Mouse (Mus musculus): ENCODE measurements around the gene Hes3. TPM values are rescaled to one million over a fixed set of nuclear protein-coding genes. Genes with fewer than 3 reads are reported as not detected.
A peak's percentile ranks its signal among the peaks of the same experiment; 100 is the strongest.

Hes3 gene
- polyA plus RNA-seq, 1 experiment, result not detected

DNA sequence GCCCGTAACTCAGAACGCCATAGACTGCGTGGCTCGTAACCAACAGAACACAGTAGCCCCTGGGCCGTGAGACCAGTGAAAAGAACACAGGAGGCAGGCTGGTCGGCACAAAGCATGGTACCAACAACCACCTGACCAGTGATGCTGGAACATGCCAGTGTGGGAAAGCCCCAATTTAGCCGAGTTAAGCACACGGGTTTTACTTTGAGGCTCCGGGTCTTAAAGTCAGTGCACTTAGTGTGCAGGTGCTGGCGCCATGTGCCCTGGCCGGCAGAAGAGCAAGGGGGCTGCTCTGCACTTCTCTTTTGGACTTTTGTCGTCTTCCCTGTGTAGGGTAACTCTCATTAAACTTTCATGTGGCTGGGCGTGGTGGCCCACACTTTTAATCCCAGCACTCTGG is 21.5 kb downstream of the Hes3 start:
- Histone ChIP-seq H3K9ac (ENCODE audit: low read depth, poor library complexity, severe bottlenecking) (no peak overlapping the region), H3K27me3 (ENCODE audit: control insufficient read depth, insufficient read depth, low read length, poor library complexity, severe bottlenecking) (no peaks in the 10 kb centered on the region), H3K9me3 (replicated peaks; ENCODE audit: control insufficient read depth, insufficient read depth, low read length, poor library complexity, severe bottlenecking) (no peaks in the 10 kb centered on the region), H3K36me3 (ENCODE audit: control insufficient read depth, insufficient read depth, low read length, poor library complexity, severe bottlenecking) (no peaks in the 10 kb centered on the region), H3K27ac (ENCODE audit: insufficient read depth, low read length) (no peak overlapping the region), H3K4me1 (ENCODE audit: control insufficient read depth, insufficient read depth, low read length) (peaks cover under 1% of the 10 kb centered on the region), H3K4me3 (ENCODE audit: low read depth, low read length) (no peak overlapping the region)
- no peak for TF ChIP-seq POLR2A (IDR thresholded peaks at IDR 0.05; ENCODE audit: insufficient read depth, low read length)
- TF ChIP-seq CTCF (IDR thresholded peaks at IDR 0.05; ENCODE audit: low read depth, low read length), result no peak
- no peak for TF ChIP-seq EP300 (IDR thresholded peaks at IDR 0.05; ENCODE audit: insufficient read depth, low read depth, low read length)

DNA sequence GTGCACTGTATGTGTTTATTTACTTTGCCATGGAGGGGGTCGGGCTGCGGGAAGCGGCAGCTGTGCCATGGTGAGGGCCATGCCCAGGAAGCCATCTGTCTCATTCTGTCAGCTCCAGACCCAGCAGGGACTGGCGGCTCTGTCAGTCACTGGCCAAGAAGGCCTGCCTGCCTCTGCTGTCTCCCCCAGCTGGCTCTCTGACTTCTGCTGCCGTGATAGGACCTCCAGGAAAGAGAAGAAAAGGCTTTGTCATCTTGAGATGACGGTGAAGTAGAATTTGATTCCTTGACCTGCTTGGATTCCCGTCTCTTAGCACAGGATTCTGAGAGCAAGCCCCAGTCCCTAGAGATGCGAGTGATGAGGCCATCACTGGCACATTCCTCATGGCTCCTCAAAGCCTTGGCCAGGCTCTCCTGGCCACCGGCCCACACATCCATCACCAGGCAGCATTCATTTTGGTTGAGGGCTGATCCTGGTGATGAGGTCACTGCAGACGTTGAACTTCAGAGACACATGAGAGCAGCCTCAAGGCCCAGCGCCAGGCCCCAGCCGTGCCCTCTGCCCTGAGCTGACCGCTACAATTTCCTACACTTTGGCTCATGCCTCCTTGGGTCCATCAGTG is 23.6 kb downstream of the Hes3 start:
- Histone ChIP-seq H3K27me3 (ENCODE audit: control insufficient read depth, insufficient read depth, low read length, poor library complexity, severe bottlenecking) (no peaks in the 10 kb centered on the region), H3K9me3 (replicated peaks; ENCODE audit: control insufficient read depth, insufficient read depth, low read length, poor library complexity, severe bottlenecking) (no peaks in the 10 kb centered on the region), H3K36me3 (ENCODE audit: control insufficient read depth, insufficient read depth, low read length, poor library complexity, severe bottlenecking) (no peaks in the 10 kb centered on the region), H3K9ac (ENCODE audit: low read depth, poor library complexity, severe bottlenecking) (no peak overlapping the region), H3K27ac (ENCODE audit: insufficient read depth, low read length) (no peak overlapping the region), H3K4me3 (ENCODE audit: low read depth, low read length) (no peak overlapping the region), H3K4me1 (ENCODE audit: control insufficient read depth, insufficient read depth, low read length) (peaks cover 5% of the 10 kb centered on the region)
- TF ChIP-seq CTCF (IDR thresholded peaks at IDR 0.05; ENCODE audit: low read depth, low read length), result no peak
- TF ChIP-seq EP300 (IDR thresholded peaks at IDR 0.05; ENCODE audit: insufficient read depth, low read depth, low read length), result no peak
- no peak for TF ChIP-seq POLR2A (IDR thresholded peaks at IDR 0.05; ENCODE audit: insufficient read depth, low read length)

DNA sequence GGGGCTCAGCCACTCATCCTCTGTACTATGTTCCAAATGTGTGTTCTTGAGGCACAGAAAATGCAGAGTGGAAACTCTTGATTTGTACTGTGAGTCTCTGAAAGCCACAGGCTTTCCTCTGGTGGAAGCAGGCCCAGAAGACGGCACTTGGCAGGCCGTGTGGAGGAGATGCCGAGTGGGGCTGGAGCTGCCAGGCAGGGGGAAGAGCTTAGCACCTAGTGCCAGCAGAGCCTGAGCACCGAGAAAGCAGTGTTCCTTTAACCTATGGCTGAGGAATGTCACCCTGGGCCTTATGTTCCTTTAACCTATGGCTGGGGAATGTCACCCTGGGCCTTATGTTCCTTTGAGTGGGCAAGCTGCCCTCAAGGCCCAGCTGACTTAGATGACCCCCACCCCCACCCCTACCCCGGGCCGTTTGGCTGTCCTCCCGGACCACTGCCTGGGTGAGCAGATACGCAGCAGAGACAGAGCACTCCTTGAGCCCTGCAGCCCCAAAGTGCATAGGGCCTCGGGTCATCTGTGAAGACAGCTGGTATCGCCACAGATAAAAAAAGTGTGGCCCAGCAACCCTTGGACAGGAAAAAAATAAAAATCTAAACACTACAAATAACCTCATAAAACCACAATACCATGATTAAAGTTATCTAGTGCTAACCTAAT is 25.1 kb downstream of the Hes3 start:
- no peaks in the 10 kb centered on the region for H3K27me3 ChIP-seq (ENCODE audit: control insufficient read depth, insufficient read depth, low read length, poor library complexity, severe bottlenecking)
- no peak overlapping the region for H3K4me3 ChIP-seq (ENCODE audit: low read depth, low read length)
- H3K36me3 ChIP-seq (ENCODE audit: control insufficient read depth, insufficient read depth, low read length, poor library complexity, severe bottlenecking), result no peaks in the 10 kb centered on the region
- TF ChIP-seq EP300 (IDR thresholded peaks at IDR 0.05; ENCODE audit: insufficient read depth, low read depth, low read length), result no peak
- no peak for TF ChIP-seq CTCF (IDR thresholded peaks at IDR 0.05; ENCODE audit: low read depth, low read length)
- TF ChIP-seq POLR2A (IDR thresholded peaks at IDR 0.05; ENCODE audit: insufficient read depth, low read length), result no peak
- peaks cover 5% of the 10 kb centered on the region for H3K4me1 ChIP-seq (ENCODE audit: control insufficient read depth, insufficient read depth, low read length)
- no peak overlapping the region for H3K9ac ChIP-seq (ENCODE audit: low read depth, poor library complexity, severe bottlenecking)
- H3K27ac ChIP-seq (ENCODE audit: insufficient read depth, low read length), result no peak overlapping the region
- no peaks in the 10 kb centered on the region for H3K9me3 ChIP-seq (replicated peaks; ENCODE audit: control insufficient read depth, insufficient read depth, low read length, poor library complexity, severe bottlenecking)

GRCm38 (mm10) chr4:152265791-152266190 is 25.7 kb downstream of the Hes3 start:
- peaks cover 5% of the 10 kb centered on the region for H3K4me1 ChIP-seq (ENCODE audit: control insufficient read depth, insufficient read depth, low read length)
- no peak overlapping the region for H3K9ac ChIP-seq (ENCODE audit: low read depth, poor library complexity, severe bottlenecking)
- TF ChIP-seq POLR2A (IDR thresholded peaks at IDR 0.05; ENCODE audit: insufficient read depth, low read length), result no peak
- no peak overlapping the region for H3K27ac ChIP-seq (ENCODE audit: insufficient read depth, low read length)
- H3K9me3 ChIP-seq (replicated peaks; ENCODE audit: control insufficient read depth, insufficient read depth, low read length, poor library complexity, severe bottlenecking), result no peaks in the 10 kb centered on the region
- no peaks in the 10 kb centered on the region for H3K27me3 ChIP-seq (ENCODE audit: control insufficient read depth, insufficient read depth, low read length, poor library complexity, severe bottlenecking)
- H3K4me3 ChIP-seq (ENCODE audit: low read depth, low read length), result no peak overlapping the region
- no peaks in the 10 kb centered on the region for H3K36me3 ChIP-seq (ENCODE audit: control insufficient read depth, insufficient read depth, low read length, poor library complexity, severe bottlenecking)

DNA sequence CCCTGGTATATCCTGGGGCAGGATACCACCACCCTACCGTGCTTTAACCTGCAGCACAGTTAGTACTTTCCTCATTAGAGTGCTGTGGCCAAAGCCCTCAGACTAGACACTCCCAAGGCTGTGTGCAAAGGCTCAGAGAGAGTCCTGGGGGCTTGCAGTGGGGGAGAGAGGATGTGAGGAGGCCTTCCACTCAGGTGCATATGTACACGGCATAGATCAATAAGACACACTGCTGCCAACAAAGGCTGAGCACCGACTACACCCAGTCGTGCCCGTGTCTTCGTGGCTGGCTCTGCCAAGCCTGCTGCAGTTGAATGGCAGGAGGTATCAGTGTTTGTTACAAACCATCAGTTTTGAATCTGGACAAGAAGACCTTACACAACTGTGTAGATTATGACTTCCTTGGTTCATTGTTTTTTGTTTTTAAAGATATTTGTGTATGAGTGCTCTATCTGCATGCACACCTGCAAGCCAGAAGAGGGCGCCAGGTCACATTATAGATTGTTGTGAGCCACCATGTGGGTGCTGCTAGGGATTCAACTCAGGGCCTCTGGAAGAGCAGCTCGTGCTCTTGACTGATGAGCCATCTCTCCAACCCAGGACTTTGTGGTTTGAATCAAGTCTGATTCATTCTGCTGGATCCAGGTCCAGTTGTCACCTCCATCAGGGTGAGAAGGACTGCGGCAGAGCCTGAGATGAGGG is 26.4 kb downstream of the Hes3 start:
- H3K4me3 ChIP-seq (ENCODE audit: low read depth, low read length), result no peak overlapping the region
- H3K27me3 ChIP-seq (ENCODE audit: control insufficient read depth, insufficient read depth, low read length, poor library complexity, severe bottlenecking), result no peaks in the 10 kb centered on the region
- H3K36me3 ChIP-seq (ENCODE audit: control insufficient read depth, insufficient read depth, low read length, poor library complexity, severe bottlenecking), result no peaks in the 10 kb centered on the region
- H3K27ac ChIP-seq (ENCODE audit: insufficient read depth, low read length), result no peak overlapping the region; the same call in 1 of the 2 replicates
- no peak overlapping the region for H3K9ac ChIP-seq (ENCODE audit: low read depth, poor library complexity, severe bottlenecking)
- H3K4me1 ChIP-seq (ENCODE audit: control insufficient read depth, insufficient read depth, low read length), result peaks cover 5% of the 10 kb centered on the region
- TF ChIP-seq POLR2A (IDR thresholded peaks at IDR 0.05; ENCODE audit: insufficient read depth, low read length) (no peak), EP300 (IDR thresholded peaks at IDR 0.05; ENCODE audit: insufficient read depth, low read depth, low read length) (no peak), CTCF (IDR thresholded peaks at IDR 0.05; ENCODE audit: low read depth, low read length) (peak; percentile 66)
- H3K9me3 ChIP-seq (replicated peaks; ENCODE audit: control insufficient read depth, insufficient read depth, low read length, poor library complexity, severe bottlenecking), result no peaks in the 10 kb centered on the region

DNA sequence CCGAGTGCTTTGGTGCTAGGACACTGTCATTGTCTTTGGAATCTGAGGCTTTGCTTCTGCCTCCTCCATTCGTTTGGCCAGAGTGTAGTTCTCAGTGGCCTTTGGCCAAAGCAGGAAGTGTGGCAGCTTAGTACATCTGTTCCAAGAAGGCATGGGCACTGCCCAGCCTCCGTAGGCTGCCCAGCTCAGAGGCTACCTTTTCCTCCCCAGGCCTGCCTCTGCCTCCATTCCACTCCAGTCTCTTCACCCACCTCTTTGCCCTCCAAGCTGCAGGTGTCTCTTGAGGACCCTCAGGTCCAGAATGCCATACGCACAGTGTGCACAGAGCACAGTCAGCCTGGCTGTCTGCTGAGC is 27.3 kb downstream of the Hes3 start:
- no peaks in the 10 kb centered on the region for H3K9me3 ChIP-seq (replicated peaks; ENCODE audit: control insufficient read depth, insufficient read depth, low read length, poor library complexity, severe bottlenecking)
- H3K4me1 ChIP-seq (ENCODE audit: control insufficient read depth, insufficient read depth, low read length), result peaks cover 5% of the 10 kb centered on the region
- H3K27me3 ChIP-seq (ENCODE audit: control insufficient read depth, insufficient read depth, low read length, poor library complexity, severe bottlenecking), result no peaks in the 10 kb centered on the region
- peak overlapping the region; percentile 22 for H3K4me3 ChIP-seq (ENCODE audit: low read depth, low read length)
- peak overlapping the region; percentile 4; the same call in 1 of the 2 replicates for H3K9ac ChIP-seq (ENCODE audit: low read depth, poor library complexity, severe bottlenecking)
- TF ChIP-seq POLR2A (IDR thresholded peaks at IDR 0.05; ENCODE audit: insufficient read depth, low read length), result no peak
- no peaks in the 10 kb centered on the region for H3K36me3 ChIP-seq (ENCODE audit: control insufficient read depth, insufficient read depth, low read length, poor library complexity, severe bottlenecking)
- peak overlapping the region; percentile 19; the same call in 1 of the 2 replicates for H3K27ac ChIP-seq (ENCODE audit: insufficient read depth, low read length)
